Mouse (Mus musculus): ENCODE results near the gene Zfp27.

- no peak for TF ChIP-seq CTCF (IDR thresholded peaks at IDR 0.05; ENCODE audit: control insufficient read depth, insufficient read depth, insufficient replicate concordance, low read depth, low read length)
- TF ChIP-seq POLR2A (IDR thresholded peaks at IDR 0.05; ENCODE audit: control insufficient read depth, low read depth, low read length) = no peak
These were observed 32.1 kb downstream of the Zfp27 start for GRCm38 (mm10) chr7:29874256-29874655.
